Mouse (Mus musculus): ENCODE measurements around the gene Cldn1. TPM values are rescaled to one million over a fixed set of nuclear protein-coding genes. Genes with fewer than 3 reads are reported as not detected.

Gene Cldn1
- polyA plus RNA-seq (2015; fragmentation: Nextera tagmentation; extraction: Ambion mirVana) = 3.4 and 3.7 TPM in 2 replicates

DNA sequence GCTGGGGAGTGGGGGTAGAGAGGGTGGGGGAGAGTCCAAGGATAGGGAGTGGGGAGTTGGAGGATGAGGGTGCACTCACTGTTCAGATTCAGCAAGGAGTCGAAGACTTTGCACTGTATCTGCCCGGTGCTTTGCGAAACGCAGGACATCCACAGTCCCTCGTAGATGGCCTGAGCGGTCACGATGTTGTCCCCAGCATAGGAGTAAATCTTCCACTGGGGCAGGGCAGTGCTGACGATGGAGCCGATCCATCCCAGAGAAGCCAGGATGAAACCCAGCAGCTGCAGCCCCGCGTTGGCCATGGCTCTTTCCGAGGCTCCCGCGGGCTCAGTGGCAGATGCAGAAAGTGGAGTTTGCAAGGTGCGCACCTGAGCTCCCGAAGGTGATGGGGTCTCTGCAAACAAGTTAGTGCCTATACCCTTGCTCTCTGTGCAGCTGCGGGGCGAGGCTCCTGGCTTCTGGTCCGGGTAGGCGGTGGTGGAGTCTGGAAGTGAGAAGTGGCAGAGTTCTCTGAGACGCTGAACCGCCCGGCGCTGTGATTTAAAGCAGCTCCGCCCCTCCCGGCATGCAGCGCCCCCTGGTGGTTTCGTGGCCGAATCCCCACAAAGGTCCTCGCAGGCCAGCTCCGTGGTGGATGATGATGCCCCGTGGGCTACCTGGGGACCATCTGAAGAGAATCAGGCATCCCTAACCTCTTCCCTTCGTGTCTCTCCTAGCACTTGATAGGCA, at the start of gene Cldn1:
Gene Cldn1, minus strand, starts transcription at position 517 of the 729 bp plus-strand sequence.
- Histone ChIP-seq H3K27me3 (replicated peaks) (peaks cover 3% of the 10 kb centered on the region; the same call in 1 of the 2 replicates), H3K4me2 (peak within 1 kb of the TSS; percentile 93), H3K27ac (no peak within 1 kb of the TSS), H3K9ac (peak within 1 kb of the TSS; percentile 48), H3K9me3 (no peaks in the 10 kb centered on the region), H3K36me3 (replicated peaks) (no peaks in the 10 kb centered on the region), H3K4me1 (peaks cover 8% of the 10 kb centered on the region), H3K4me3 (peak within 1 kb of the TSS; percentile 49)
- ATAC-seq (replicated peaks) = peak; percentile 82
- WGBS = 3% methylated on average over 33 of the region's 33 CpGs

DNA sequence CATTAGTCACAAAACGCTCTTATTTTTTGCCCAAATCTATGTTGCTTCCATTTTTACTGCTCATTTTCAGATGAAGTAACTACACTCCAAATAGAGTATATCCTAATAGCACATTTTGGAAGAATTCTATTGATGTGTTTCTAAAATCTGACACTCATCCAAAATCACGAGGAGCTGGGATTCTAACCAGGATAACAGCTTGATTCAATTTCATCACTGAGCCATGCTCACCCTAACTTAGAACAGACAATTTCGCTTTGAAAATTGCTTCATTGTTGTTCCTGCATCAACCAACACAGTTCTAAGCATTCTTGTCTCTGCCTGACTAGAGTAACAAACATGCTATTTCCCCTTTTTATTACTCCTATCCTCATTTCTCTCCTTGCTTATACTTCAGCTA, 47.0 kb upstream of the Cldn1 start:
- H3K27me3 ChIP-seq (replicated peaks) = no peaks in the 10 kb centered on the region
- WGBS = 87% methylated on average over 3 of the region's 3 CpGs
- H3K4me2 ChIP-seq = no peak overlapping the region
- no peaks in the 10 kb centered on the region for H3K9me3 ChIP-seq
- H3K9ac ChIP-seq = no peak overlapping the region
- H3K4me3 ChIP-seq = no peak overlapping the region
- H3K36me3 ChIP-seq (replicated peaks) = no peaks in the 10 kb centered on the region
- ATAC-seq (replicated peaks) = no peak
- H3K4me1 ChIP-seq = no peaks in the 10 kb centered on the region
- no peak overlapping the region for H3K27ac ChIP-seq

DNA sequence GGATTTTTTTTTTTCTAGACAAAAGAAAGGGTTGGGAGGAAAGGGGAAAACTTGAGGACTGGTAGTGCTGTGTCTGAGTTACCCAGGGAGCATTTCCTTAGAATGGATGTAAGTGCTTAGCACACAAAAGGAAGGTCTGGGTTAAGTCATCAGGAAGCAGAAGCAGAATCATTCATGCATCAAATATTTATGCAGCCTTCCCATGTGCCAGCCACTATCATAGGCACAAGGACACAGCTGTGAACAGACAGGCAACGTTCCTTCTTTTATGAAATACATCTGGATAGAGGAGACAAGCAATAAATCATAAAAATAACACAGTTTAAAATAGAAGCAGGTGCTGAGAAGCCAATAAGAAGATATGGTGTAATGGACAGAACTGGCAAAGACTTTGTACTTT, 32.4 kb upstream of the Cldn1 start:
- H3K4me2 ChIP-seq = no peak overlapping the region
- WGBS = 38% methylated on average over 1 of the region's 1 CpGs
- ATAC-seq (replicated peaks) = no peak
- no peaks in the 10 kb centered on the region for H3K27me3 ChIP-seq (replicated peaks)
- H3K4me3 ChIP-seq = no peak overlapping the region
- no peak overlapping the region for H3K9ac ChIP-seq
- H3K9me3 ChIP-seq = no peaks in the 10 kb centered on the region
- H3K4me1 ChIP-seq = no peaks in the 10 kb centered on the region
- H3K27ac ChIP-seq = no peak overlapping the region
- no peaks in the 10 kb centered on the region for H3K36me3 ChIP-seq (replicated peaks)

DNA sequence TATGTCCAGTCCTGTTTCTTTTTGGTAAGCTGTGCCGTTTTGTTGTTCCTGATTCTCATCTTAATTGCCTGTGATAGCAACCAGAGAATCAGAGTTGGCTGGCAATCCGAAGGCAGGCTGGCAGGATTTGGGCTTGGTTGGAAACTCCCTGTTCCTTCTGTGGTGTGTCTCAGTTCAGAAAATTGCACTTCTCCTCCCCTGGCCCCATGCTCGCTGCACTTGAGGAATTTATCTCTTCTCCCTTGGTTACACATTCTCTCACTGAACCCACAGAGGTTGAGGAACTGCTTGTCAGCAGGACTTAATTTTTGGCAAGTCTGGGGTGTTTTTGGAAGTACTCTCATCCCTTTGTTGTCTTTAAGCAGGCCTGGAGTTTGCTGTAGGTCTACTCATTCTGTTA, 29.3 kb upstream of the Cldn1 start:
- no peak for ATAC-seq (replicated peaks)
- WGBS = 58% methylated on average over 3 of the region's 3 CpGs

DNA sequence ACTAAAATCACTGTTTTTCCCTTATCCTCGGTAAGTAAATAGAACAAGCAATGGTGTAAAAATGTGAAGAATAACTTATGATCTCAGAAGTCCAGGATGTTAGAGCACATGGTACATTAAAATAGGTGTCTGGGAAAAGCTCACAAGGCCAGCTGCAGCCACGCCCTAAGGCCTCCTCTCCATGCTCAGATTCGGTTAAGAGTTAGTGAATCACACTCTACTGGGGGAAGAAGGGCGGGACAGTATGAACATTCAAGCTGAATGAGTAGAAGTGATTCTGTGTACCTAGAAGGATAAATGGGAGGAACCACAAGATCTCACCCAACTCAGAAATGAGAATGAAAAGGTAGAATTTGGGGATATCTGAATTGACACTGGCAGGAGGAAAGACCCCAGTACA, 28.9 kb upstream of the Cldn1 start:
- H3K9ac ChIP-seq = no peak overlapping the region
- no peaks in the 10 kb centered on the region for H3K36me3 ChIP-seq (replicated peaks)
- H3K27me3 ChIP-seq (replicated peaks) = no peaks in the 10 kb centered on the region
- H3K4me2 ChIP-seq = no peak overlapping the region
- H3K27ac ChIP-seq = no peak overlapping the region
- H3K4me1 ChIP-seq = no peaks in the 10 kb centered on the region
- no peak for ATAC-seq (replicated peaks)
- no peaks in the 10 kb centered on the region for H3K9me3 ChIP-seq
- 83% methylated on average over 4 of the region's 4 CpGs for WGBS
- no peak overlapping the region for H3K4me3 ChIP-seq

More for the DNA sequence above, 29.3 kb upstream of the Cldn1 start:
- Histone ChIP-seq H3K4me3 (no peak overlapping the region), H3K9me3 (no peaks in the 10 kb centered on the region), H3K27ac (no peak overlapping the region), H3K36me3 (replicated peaks) (no peaks in the 10 kb centered on the region), H3K9ac (no peak overlapping the region), H3K27me3 (replicated peaks) (no peaks in the 10 kb centered on the region), H3K4me2 (no peak overlapping the region), H3K4me1 (no peaks in the 10 kb centered on the region)

DNA sequence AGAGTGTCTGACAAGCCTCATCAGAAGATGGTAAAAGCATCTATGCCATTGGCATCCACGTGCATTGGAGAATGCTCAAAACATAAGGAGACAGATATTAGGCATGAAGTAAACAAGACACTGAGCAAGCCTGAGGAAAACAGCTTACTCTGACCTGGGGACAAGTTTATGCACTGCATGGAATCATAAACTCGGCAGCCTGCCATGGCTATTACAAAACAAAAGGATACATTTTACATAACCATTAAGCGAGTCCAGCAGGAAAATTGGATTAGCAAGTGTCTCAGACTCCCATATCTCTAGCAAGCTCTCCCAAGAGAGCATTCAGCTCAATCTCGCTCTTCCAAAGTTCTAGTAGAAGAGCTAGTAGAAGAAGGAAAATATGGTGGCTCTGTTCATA, 19.3 kb upstream of the Cldn1 start:
- Histone ChIP-seq H3K27me3 (replicated peaks) (no peaks in the 10 kb centered on the region), H3K4me1 (no peaks in the 10 kb centered on the region), H3K4me3 (no peak overlapping the region), H3K9ac (no peak overlapping the region), H3K9me3 (no peaks in the 10 kb centered on the region), H3K36me3 (replicated peaks) (no peaks in the 10 kb centered on the region), H3K4me2 (no peak overlapping the region), H3K27ac (no peak overlapping the region)
- ATAC-seq (replicated peaks) = no peak
- 57% methylated on average over 4 of the region's 4 CpGs for WGBS

DNA sequence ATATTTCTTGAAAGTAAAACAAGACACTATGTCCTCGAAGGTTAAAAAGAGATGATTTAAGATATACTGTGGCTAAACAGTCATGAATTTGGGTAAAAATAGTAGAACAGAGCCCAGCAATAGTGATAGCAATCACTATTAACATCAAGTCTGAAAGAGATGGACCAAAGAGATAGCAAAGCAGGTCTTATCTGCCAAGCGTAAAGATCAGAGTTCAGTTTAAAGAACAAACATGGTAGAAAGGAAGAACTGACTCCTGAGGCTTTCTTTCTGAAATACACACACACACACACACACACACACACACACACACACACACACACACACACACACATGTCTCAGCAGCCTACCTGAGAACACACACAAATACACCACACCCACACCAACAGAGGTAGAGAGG, 14.5 kb upstream of the Cldn1 start:
- WGBS = 97% methylated on average over 2 of the region's 2 CpGs
- Histone ChIP-seq H3K27ac (no peak overlapping the region), H3K4me2 (no peak overlapping the region), H3K27me3 (replicated peaks) (no peaks in the 10 kb centered on the region), H3K9ac (no peak overlapping the region), H3K36me3 (replicated peaks) (no peaks in the 10 kb centered on the region), H3K4me1 (no peaks in the 10 kb centered on the region), H3K4me3 (no peak overlapping the region), H3K9me3 (no peaks in the 10 kb centered on the region)
- no peak for ATAC-seq (replicated peaks)

DNA sequence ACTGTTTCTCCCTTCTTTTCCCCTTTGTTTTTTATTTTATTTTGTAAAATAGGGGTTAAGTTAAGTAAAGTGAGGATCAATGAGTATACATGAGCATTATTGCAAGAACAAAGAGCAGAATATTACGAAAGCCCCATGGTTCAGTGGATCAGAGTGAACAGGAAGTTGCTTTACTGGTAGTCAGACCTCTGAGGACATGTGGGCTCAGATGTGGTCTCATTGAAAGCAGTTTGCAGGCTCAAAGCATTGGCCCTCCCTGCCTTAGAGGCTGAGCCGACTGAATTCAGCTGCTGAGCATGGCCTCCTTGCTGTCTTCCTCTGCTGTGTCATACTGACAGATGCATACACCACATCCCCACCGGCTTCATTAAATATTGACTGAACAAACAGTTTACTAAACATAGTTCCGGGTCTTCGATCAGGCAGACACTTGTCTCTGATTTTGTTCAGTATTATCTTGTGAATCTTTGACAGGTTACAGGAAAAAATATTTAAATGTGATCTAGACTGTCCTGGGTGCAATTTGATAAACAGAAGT, 12.5 kb upstream of the Cldn1 start:
- no peak overlapping the region for H3K4me2 ChIP-seq
- no peak overlapping the region for H3K9ac ChIP-seq
- H3K27ac ChIP-seq = no peak overlapping the region
- no peak overlapping the region for H3K4me3 ChIP-seq
- H3K4me1 ChIP-seq = no peaks in the 10 kb centered on the region
- H3K36me3 ChIP-seq (replicated peaks) = no peaks in the 10 kb centered on the region
- WGBS = 83% methylated on average over 5 of the region's 5 CpGs
- ATAC-seq (replicated peaks) = no peak
- H3K9me3 ChIP-seq = no peaks in the 10 kb centered on the region
- H3K27me3 ChIP-seq (replicated peaks) = no peaks in the 10 kb centered on the region

DNA sequence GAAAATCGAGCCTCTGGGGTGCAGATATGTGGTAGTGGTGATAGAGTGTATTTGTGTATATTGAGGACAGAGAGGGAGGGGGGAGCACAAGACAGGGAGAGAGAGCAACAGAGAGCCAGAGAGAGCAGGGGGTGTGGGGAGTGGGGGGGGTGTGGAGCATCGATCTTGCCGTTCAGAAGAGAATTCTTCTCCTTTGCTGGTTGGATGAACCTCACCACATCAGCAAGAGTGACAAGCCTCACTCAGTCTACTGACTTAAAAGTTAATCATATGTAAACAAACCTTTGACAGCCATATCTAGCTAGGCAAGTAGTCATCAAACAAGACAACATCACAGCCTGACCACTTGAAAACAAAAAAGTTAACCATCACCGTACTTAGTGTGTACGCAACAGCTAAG, 5.5 kb upstream of the Cldn1 start:
- no peaks in the 10 kb centered on the region for H3K27me3 ChIP-seq (replicated peaks)
- WGBS = 86% methylated on average over 5 of the region's 5 CpGs
- H3K4me1 ChIP-seq = no peaks in the 10 kb centered on the region
- no peaks in the 10 kb centered on the region for H3K36me3 ChIP-seq (replicated peaks)
- H3K4me3 ChIP-seq = no peak overlapping the region
- no peaks in the 10 kb centered on the region for H3K9me3 ChIP-seq
- H3K9ac ChIP-seq = no peak overlapping the region
- no peak for ATAC-seq (replicated peaks)
- no peak overlapping the region for H3K4me2 ChIP-seq
- H3K27ac ChIP-seq = no peak overlapping the region

DNA sequence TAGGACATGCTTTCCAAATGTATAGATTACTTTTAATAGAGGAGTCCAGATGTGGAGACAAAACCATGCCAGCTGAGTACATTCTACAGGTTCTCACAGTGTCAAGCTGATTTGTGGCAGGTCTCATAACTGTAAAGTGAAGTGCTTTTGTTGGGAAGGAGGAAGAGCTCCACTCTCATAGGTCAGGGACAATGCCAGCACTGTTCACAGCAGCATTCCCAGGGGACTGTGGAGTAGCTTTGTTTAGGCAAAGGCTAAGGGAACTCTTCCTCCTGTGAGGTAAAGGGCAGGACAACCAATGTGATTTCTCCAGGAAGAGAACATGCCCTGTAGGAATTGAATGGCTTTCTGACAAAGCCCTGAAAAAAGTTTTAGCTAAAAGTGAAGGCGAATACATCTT, 1.5 kb downstream of the Cldn1 start:
- 100% methylated on average over 1 of the region's 1 CpGs for WGBS
- Histone ChIP-seq H3K4me1 (peaks cover 8% of the 10 kb centered on the region), H3K9ac (no peak overlapping the region), H3K9me3 (no peaks in the 10 kb centered on the region), H3K4me3 (no peak overlapping the region), H3K27me3 (replicated peaks) (peaks cover 3% of the 10 kb centered on the region; the same call in 1 of the 2 replicates), H3K27ac (no peak overlapping the region), H3K36me3 (replicated peaks) (no peaks in the 10 kb centered on the region), H3K4me2 (no peak overlapping the region)
- no peak for ATAC-seq (replicated peaks)

DNA sequence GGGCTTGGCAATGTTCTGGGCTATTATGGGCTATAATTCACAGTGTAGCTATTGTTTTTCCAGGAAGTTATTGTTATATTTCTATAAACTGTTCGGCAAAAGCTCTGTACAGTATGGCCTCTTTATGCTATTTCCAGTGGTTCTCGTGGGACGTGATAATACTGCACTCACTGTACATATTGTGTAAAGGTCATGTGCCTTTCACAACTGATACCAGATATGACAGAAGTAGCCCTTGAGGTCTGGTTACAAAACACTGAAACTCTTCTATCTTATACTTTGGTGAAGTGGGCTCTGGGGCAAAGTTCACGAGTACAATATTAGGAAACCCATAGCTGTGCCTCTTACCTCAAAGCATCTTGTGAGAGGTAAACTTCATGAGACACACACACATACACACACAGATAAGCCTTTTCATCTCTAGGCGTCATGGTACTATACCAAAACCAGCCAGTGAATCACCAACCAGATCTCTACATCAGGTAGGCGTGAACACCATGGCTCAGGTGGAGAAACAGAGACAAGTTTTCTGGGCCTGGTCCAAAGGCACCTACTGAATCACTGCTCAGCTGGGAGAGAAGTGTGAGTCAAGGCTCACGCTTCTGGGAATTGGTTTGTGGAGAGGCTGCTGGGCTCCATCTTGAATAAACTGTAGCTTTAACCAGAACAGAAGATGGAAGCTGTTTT, 2.5 kb downstream of the Cldn1 start:
- WGBS = 92% methylated on average over 7 of the region's 7 CpGs
- ATAC-seq (replicated peaks) = no peak
- H3K4me1 ChIP-seq = peaks cover 8% of the 10 kb centered on the region
- H3K9ac ChIP-seq = no peak overlapping the region
- peaks cover 3% of the 10 kb centered on the region; the same call in 1 of the 2 replicates for H3K27me3 ChIP-seq (replicated peaks)
- no peak overlapping the region for H3K27ac ChIP-seq
- H3K36me3 ChIP-seq (replicated peaks) = no peaks in the 10 kb centered on the region
- no peak overlapping the region for H3K4me2 ChIP-seq
- H3K9me3 ChIP-seq = no peaks in the 10 kb centered on the region
- no peak overlapping the region for H3K4me3 ChIP-seq

DNA sequence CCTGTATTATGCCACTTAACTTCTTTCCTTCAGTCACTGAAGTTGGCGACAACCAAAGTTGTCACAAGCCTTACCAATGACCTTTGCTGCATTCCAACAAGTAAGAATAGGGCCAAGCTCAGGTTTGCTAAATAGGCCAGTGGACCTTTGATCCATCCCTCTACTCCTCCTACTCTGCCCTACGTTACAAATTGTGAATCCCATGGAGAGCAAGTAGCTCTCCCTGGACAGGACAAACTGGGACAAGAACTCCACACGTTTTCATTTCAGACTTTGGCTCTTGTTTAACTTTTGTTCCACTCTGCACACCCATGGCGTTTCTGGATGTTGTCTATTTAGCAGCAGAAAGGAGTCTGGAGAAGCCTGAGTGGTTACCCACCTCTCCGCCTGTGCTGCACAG, 3.5 kb downstream of the Cldn1 start:
- ATAC-seq (replicated peaks) = no peak
- Histone ChIP-seq H3K4me3 (no peak overlapping the region), H3K9ac (no peak overlapping the region), H3K27me3 (replicated peaks) (peaks cover 3% of the 10 kb centered on the region; the same call in 1 of the 2 replicates), H3K4me1 (peaks cover 8% of the 10 kb centered on the region), H3K4me2 (no peak overlapping the region), H3K27ac (no peak overlapping the region), H3K36me3 (replicated peaks) (no peaks in the 10 kb centered on the region), H3K9me3 (no peaks in the 10 kb centered on the region)
- 77% methylated on average over 5 of the region's 5 CpGs for WGBS
